Comparison of ENCODE assay signal across 20 mouse cellular contexts in the genomic region with DNA sequence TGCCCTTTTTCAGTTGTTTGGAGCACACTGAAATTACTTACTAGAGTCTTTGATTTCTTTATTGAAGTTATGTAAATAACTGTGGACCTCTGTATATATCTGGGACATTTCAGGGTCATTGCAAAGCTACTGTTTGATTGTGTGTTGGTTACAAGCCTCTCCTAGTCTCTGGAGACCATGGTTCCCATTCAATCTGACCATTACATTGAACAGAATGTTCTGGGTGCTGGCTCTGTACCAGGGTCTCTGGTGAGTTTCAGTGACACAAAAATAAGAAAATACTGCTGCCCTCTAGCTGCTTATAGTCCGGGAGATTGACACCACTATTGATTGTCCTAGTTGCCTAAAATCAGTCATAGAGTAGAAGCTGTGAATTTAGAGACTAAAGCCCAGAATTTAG.
DNase-seq lines count a peak whose midpoint lies in the region; ATAC-seq and TF ChIP-seq lines count a peak whose summit lies in the region.
"Had no signal": no experiment of that assay in that cellular context is flagged by ENCODE, and none has a peak within 500 bp of the region (broad histone marks: within the 10 kb centered on the region; RNA-seq: fewer than 3 reads in every experiment).

No protein-coding gene starts in this region.

- H3K9ac ChIP-seq in heart, embryonic 12.5 days, result no peak overlapping the region
- no peak overlapping the region for H3K9ac ChIP-seq in liver, postnatal 0 days (replicated peaks)
- H3K9ac ChIP-seq in liver, embryonic 12.5 days, result no peak overlapping the region
- H3K9ac ChIP-seq: forebrain, postnatal 0 days; hindbrain, embryonic 13.5 days; limb, embryonic 15.5 days; midbrain, embryonic 13.5 days had no signal

- peak; percentile 60 to 66 for DNase-seq in heart, adult 18-20 months
- DNase-seq in liver, postnatal 0 days, result no peak
- DNase-seq in 3T3-L1 (ENCODE audit: low read depth, low spot score) (peak; percentile 31), adipocyte (ENCODE audit: low spot score) (peak; percentile 62)
- DNase-seq in cerebellum, adult 9-10 months, result no peak
- no peak for DNase-seq in retina, embryonic 14.5 days (ENCODE audit: low spot score)
- DNase-seq: cerebellum, adult 11-12 months; cerebellum, postnatal 14 days; forebrain, postnatal 0 days; kidney, adult 2 months; kidney, postnatal 10 days; left cerebral cortex, postnatal 4 days; right cerebral cortex, postnatal 25 days; thymus, postnatal 25 days had no signal

- H3K4me1 ChIP-seq in heart, embryonic 12.5 days (replicated peaks), result no peaks in the 10 kb centered on the region
- no peaks in the 10 kb centered on the region for H3K4me1 ChIP-seq in liver, postnatal 0 days (ENCODE audit: insufficient read depth)
- no peaks in the 10 kb centered on the region for H3K4me1 ChIP-seq in liver, embryonic 12.5 days
- H3K4me1 ChIP-seq: hindbrain, embryonic 13.5 days; megakaryocyte, embryonic 14.5 days; midbrain, embryonic 13.5 days had no signal

- WGBS in heart, embryonic 12.5 days, result 78% methylated on average over 1 of the region's 1 CpGs
- WGBS in liver, postnatal 0 days (ENCODE audit: insufficient replicate concordance), result 76% methylated on average over 1 of the region's 1 CpGs
- 61% methylated on average over 1 of the region's 1 CpGs for WGBS in liver, embryonic 12.5 days (ENCODE audit: insufficient replicate concordance)

- H3K27ac ChIP-seq in heart, embryonic 12.5 days (ENCODE audit: poor library complexity, severe bottlenecking), result no peak overlapping the region
- no peak overlapping the region for H3K27ac ChIP-seq in liver, postnatal 0 days (ENCODE audit: low read depth)
- no peak overlapping the region for H3K27ac ChIP-seq in liver, embryonic 12.5 days
- H3K27ac ChIP-seq: hindbrain, embryonic 13.5 days; midbrain, embryonic 13.5 days had no signal

- no peaks in the 10 kb centered on the region for H3K9me3 ChIP-seq in heart, embryonic 12.5 days (replicated peaks)
- H3K9me3 ChIP-seq in liver, postnatal 0 days (ENCODE audit: low read length), result no peaks in the 10 kb centered on the region
- no peaks in the 10 kb centered on the region for H3K9me3 ChIP-seq in liver, embryonic 12.5 days (replicated peaks)
- H3K9me3 ChIP-seq: hindbrain, embryonic 13.5 days; limb, embryonic 15.5 days; megakaryocyte, embryonic 14.5 days; midbrain, embryonic 13.5 days had no signal

- 0 out of 2 replicates have a peak, but pooled peaks have one; percentile 3 for TF ChIP-seq CTCF in liver, postnatal 0 days (IDR thresholded peaks at IDR 0.05; ENCODE audit: low read depth)

- H3K4me2 ChIP-seq in heart, embryonic 12.5 days, result no peak overlapping the region
- H3K4me2 ChIP-seq in liver, postnatal 0 days (ENCODE audit: low read depth, low read length), result no peak overlapping the region
- H3K4me2 ChIP-seq in liver, embryonic 12.5 days, result no peak overlapping the region
- H3K4me2 ChIP-seq: hindbrain, embryonic 13.5 days; limb, embryonic 15.5 days; midbrain, embryonic 13.5 days had no signal

- ATAC-seq in heart, embryonic 12.5 days (ENCODE audit: insufficient number of reproducible peaks, low FRiP score), result no peak
- no peak for ATAC-seq in liver, postnatal 0 days
- no peak for ATAC-seq in liver, embryonic 12.5 days
- ATAC-seq: forebrain, postnatal 0 days; midbrain, embryonic 13.5 days had no signal

- no peaks in the 10 kb centered on the region for H3K36me3 ChIP-seq in heart, embryonic 12.5 days
- H3K36me3 ChIP-seq in liver, postnatal 0 days (replicated peaks; ENCODE audit: insufficient read depth, low read length), result no peaks in the 10 kb centered on the region
- H3K36me3 ChIP-seq in liver, embryonic 12.5 days, result 0 out of 2 replicates have a peak, but pooled peaks cover 3% of the 10 kb centered on the region
- H3K36me3 ChIP-seq: hindbrain, embryonic 13.5 days; limb, embryonic 15.5 days; midbrain, embryonic 13.5 days had no signal

- H3K4me3 ChIP-seq in heart, embryonic 12.5 days, result no peak overlapping the region
- no peak overlapping the region for H3K4me3 ChIP-seq in liver, postnatal 0 days (ENCODE audit: low read depth, low read length)
- no peak overlapping the region for H3K4me3 ChIP-seq in liver, embryonic 12.5 days
- H3K4me3 ChIP-seq: hindbrain, embryonic 13.5 days; limb, embryonic 15.5 days; megakaryocyte, embryonic 14.5 days; midbrain, embryonic 13.5 days had no signal

- no peak for TF ChIP-seq EP300 in liver, postnatal 0 days (IDR thresholded peaks at IDR 0.05; ENCODE audit: low read depth)

- no peaks in the 10 kb centered on the region for H3K27me3 ChIP-seq in heart, embryonic 12.5 days (replicated peaks)
- H3K27me3 ChIP-seq in liver, postnatal 0 days (ENCODE audit: insufficient read depth, low read length), result no peaks in the 10 kb centered on the region
- no peaks in the 10 kb centered on the region for H3K27me3 ChIP-seq in liver, embryonic 12.5 days (replicated peaks)
- H3K27me3 ChIP-seq: hindbrain, embryonic 13.5 days; limb, embryonic 15.5 days; megakaryocyte, embryonic 14.5 days; midbrain, embryonic 13.5 days had no signal

Comparison
In these comparisons a context has a peak if more than half of its experiments do, and no peak if none do; other contexts are left out.
1. DNase-seq: peak in heart, adult 18-20 months (2 of 2), 3T3-L1 (single experiment) and adipocyte (single experiment); none in liver, postnatal 0 days (single experiment), cerebellum, adult 9-10 months (single experiment) and retina, embryonic 14.5 days (single experiment).